Mouse (Mus musculus) lung, postnatal 25 days (tissue): ENCODE measurements around the gene Bmp6.

ENCODE experiments used
- DNase-seq: peaks from one replicate; pipeline ENCODE4 v3.0.0; 2022; ENCODE audit warnings: low spot score

The Bmp6 gene

GRCm38 (mm10) chr13:38344713-38345430 lies at the start of gene Bmp6:
Gene Bmp6 (plus strand): TSS chr13:38345107.
- DNase-seq, result peak; percentile 89

GRCm38 (mm10) chr13:38296166-38296565 lies 48.7 kb upstream of the Bmp6 start:
- no peak for DNase-seq

GRCm38 (mm10) chr13:38296601-38297000 lies 48.3 kb upstream of the Bmp6 start:
- DNase-seq, result peak; percentile 12

- no peak for DNase-seq
Observed at GRCm38 (mm10) chr13:38311125-38311524, 33.8 kb upstream of the Bmp6 start.

- DNase-seq, result peak; percentile 9
Observed at GRCm38 (mm10) chr13:38312357-38313040, 32.4 kb upstream of the Bmp6 start.

- DNase-seq, result no peak
Observed at GRCm38 (mm10) chr13:38314590-38314989, 30.3 kb upstream of the Bmp6 start.

- no peak for DNase-seq
Observed at GRCm38 (mm10) chr13:38318418-38318817, 26.5 kb upstream of the Bmp6 start.

GRCm38 (mm10) chr13:38320354-38320753 lies 24.6 kb upstream of the Bmp6 start:
- no peak for DNase-seq

GRCm38 (mm10) chr13:38324452-38324851 lies 20.5 kb upstream of the Bmp6 start:
- DNase-seq, result no peak

GRCm38 (mm10) chr13:38327377-38327776 lies 17.5 kb upstream of the Bmp6 start:
- no peak for DNase-seq

GRCm38 (mm10) chr13:38333496-38333895 lies 11.4 kb upstream of the Bmp6 start:
- no peak for DNase-seq

- DNase-seq, result peak; percentile 61
Observed at GRCm38 (mm10) chr13:38342598-38342997, 2.3 kb upstream of the Bmp6 start.

GRCm38 (mm10) chr13:38343202-38343601 lies 1.7 kb upstream of the Bmp6 start:
- no peak for DNase-seq

- DNase-seq, result no peak
Observed at GRCm38 (mm10) chr13:38345431-38345820, 519 bp downstream of the Bmp6 start.

- DNase-seq, result no peak
Observed at GRCm38 (mm10) chr13:38346096-38346915, 1.4 kb downstream of the Bmp6 start.

GRCm38 (mm10) chr13:38347021-38347774 lies 2.3 kb downstream of the Bmp6 start:
- no peak for DNase-seq

GRCm38 (mm10) chr13:38347775-38348135 lies 2.8 kb downstream of the Bmp6 start:
- no peak for DNase-seq

- DNase-seq, result no peak
Observed at GRCm38 (mm10) chr13:38349046-38349445, 4.1 kb downstream of the Bmp6 start.

- no peak for DNase-seq
Observed at GRCm38 (mm10) chr13:38349818-38350217, 4.9 kb downstream of the Bmp6 start.

GRCm38 (mm10) chr13:38351996-38352395 lies 7.1 kb downstream of the Bmp6 start:
- DNase-seq, result no peak

GRCm38 (mm10) chr13:38352986-38353385 lies 8.1 kb downstream of the Bmp6 start:
- no peak for DNase-seq
